Mouse (Mus musculus): ENCODE data around the gene Piezo1.

DNA sequence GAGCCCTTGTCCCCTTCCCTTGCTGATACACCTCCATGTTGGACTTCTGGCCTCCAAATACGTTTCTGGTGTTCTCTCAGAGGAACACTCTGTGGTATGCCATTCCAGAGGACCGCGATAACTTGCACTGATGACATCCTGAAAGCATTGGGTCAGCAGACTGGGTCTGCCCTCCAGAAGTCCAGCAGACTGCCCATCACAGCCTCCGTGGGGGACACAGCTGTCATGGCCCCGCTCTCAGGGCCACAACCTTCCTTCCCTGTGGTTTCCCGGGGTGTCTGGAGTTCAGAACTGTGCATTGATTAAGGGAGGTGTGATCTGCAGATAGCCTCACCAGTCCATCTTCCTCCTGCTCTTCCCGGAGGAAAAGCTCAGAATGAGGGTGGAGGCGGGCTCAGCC is 88.6 kb downstream of the Piezo1 start:
- no peak for TF ChIP-seq POLR2A (IDR thresholded peaks at IDR 0.05; ENCODE audit: insufficient read depth, low read length)
- TF ChIP-seq CTCF (IDR thresholded peaks at IDR 0.05; ENCODE audit: low read depth, low read length): no peak
